Mouse (Mus musculus) small intestine, adult 2 months (tissue): ENCODE data around the gene Hist1h2bc.

ENCODE experiments used
- CTCF ChIP-seq: fragments of 200-500 bp; IDR thresholded peaks from 2 replicates; pipeline ENCODE4 v1.5.1; 2012; ENCODE audit warnings: low read depth, mild to moderate bottlenecking, control low read depth, inconsistent platforms, low read length, moderate library complexity, mixed read lengths; ENCODE audit not compliant: insufficient replicate concordance, insufficient read length; ENCODE audit errors: extremely low read depth
- POLR2A ChIP-seq: fragments of 200-500 bp; IDR thresholded peaks from 2 replicates; pipeline ENCODE4 v1.6.1; 2012; ENCODE audit warnings: low read depth, mild to moderate bottlenecking, control low read depth, inconsistent platforms, low read length, moderate library complexity

- TF ChIP-seq CTCF, result no peak
- no peak for TF ChIP-seq POLR2A
These were observed 53.1 kb downstream of the Hist1h2bc start for GRCm38 (mm10) chr13:23737091-23737490.
